Mouse (Mus musculus): Measurements from ENCODE around the gene Cinp. TPM values are rescaled to one million over a fixed set of nuclear protein-coding genes. Genes with fewer than 3 reads are reported as not detected.

The Cinp gene
- 10 to 100 TPM; 49.7 to 51.0 TPM for total RNA-seq (2021)
- long read RNA-seq, experiment 1, transcript Cinp-209 (5 exons, 723 nt): minor isoform, 6 of 56 reads
- long read RNA-seq, experiment 1, transcript Cinp-201 (5 exons, 2,029 nt): major isoform, 29 of 56 reads
- long read RNA-seq, experiment 1, partial matches to known transcripts: 3 of 56 reads
- long read RNA-seq, experiment 1, other reads (novel, unspliced or antisense): 12 of 56 reads
- long read RNA-seq, experiment 2, transcript Cinp-201 (5 exons, 2,029 nt): major isoform, 22 of 43 reads
- long read RNA-seq, experiment 2, partial matches to known transcripts: 2 of 43 reads
- long read RNA-seq, experiment 2, other reads (novel, unspliced or antisense): 14 of 43 reads

DNA sequence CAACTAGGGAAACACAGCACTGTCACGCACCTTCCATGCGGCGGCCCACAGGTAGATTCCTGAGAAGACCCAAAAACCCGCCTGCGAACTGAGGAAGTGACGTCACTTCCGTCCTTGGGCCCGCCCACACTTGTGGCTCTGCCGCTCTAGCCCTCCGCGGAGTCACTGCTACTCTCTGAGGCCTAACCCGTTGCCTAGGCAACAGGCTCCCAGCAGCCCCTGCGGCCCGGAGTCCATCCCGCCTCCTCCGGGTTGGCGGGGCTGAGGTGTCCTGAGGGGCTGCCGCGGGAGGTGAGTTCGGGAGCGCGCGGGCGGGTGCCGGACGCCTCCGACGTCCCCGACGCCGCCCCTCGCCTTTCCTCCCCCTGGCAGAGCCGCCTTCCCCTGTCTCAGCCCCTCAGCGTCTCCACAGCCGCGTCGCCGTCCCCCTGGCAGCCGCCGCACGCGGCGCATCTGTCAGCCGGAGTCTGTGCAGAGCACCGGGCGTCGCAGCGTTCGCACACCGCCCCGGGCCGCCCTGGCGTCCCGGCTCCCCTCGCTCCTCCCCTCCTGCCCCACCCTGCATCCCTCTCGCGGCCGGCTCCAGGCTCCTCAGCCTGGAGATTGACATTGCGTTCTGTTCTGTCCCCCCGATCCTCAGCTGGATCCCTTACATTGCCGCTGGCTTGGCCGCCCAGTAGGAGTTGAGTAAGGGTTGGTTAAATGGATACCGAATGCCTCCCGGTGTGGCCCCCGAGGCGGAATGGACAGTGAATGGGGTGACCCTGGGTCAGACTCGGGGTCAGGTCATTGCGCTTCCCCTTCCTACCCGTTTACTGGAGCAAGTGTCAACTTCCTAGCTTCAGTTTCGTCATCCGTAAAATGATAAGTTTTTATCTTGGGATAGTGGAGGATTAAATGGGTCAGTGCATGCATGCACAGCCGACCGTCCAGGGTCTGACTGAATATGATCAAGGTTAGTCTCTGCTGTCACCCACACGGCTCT lies at the start of gene Cinp, which contains the start of gene Tecpr2:
Cinp (minus strand) TSS at position 110 of the 985 bp plus-strand sequence.
Tecpr2 (plus strand) TSS at position 229 of the 985 bp plus-strand sequence.
- DNase-seq (ENCODE audit: low spot score in 2 of 2): peak; percentile 73 to 92

DNA sequence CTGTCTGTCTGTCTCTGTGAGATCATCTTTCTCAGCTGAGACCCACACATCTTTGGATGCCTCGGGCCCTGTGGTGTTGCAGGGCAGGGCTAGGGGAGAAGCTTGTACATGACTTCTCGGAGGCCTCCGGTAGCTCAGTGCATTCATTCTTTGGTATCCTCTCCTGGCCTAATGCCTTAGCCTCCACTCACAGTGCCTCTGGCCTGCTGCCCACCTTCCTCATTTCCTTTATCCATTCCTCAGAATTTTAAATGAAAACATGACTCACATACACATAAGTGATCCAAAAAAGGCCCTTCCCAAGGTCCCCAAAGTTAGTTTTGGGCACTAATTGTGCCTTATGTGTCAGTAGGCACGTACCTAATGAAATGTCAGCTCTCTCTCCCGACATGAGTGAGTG lies 48.6 kb upstream of the Cinp start:
- no peak for DNase-seq (ENCODE audit: low spot score in 2 of 2)

DNA sequence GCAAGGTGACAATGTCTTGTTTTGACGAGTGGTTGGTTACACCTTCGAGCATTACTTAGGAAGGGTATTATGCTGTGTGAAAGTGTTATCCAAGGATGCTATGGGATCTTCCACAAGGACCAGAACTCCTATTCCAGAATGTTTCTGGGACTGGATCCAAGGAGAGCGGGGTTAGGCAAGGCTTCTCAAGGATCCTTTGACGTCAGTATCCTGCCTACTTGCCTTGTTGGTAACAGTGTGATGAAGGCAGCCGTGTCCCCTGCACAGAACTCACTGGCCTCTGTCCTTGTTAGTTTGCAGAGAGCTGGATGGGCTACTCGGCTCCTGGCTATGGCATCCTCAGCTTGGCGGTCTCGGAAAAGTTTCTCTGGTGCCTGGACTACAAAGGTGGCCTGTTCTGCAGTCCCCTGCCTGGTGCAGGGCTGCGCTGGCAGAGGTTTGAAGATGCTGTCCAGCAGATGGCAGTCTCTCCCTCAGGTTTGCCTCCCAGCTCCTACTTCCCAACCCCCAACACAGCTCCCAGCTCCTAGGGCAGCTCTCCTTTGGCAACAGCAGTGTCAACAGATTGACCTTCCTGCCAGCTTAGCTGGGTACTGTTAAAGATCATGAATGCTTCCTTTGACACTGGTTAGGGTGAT lies 47.2 kb upstream of the Cinp start:
- DNase-seq (ENCODE audit: low spot score in 2 of 2): peak; percentile 48 to 66

DNA sequence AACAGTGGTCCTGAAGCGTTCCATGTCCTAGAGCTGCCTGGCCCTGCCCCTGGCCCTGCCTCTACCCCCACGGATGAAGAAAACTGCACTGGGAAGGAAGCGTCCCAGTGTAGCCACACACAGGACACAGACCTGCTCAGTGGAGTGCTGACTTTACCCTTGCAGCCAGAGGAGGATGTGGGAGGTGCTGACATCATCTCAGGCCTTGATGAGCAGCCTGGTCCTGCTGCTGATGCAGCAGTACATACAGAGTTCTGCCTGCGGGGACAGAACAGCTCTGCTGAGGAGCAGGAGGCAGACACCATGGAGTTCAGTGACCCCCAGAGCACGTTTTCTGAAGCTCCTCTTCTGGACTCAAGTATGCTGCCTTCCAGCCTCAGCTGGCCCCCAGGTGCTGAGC lies 43.9 kb upstream of the Cinp start:
- no peak for DNase-seq (ENCODE audit: low spot score in 2 of 2)

DNA sequence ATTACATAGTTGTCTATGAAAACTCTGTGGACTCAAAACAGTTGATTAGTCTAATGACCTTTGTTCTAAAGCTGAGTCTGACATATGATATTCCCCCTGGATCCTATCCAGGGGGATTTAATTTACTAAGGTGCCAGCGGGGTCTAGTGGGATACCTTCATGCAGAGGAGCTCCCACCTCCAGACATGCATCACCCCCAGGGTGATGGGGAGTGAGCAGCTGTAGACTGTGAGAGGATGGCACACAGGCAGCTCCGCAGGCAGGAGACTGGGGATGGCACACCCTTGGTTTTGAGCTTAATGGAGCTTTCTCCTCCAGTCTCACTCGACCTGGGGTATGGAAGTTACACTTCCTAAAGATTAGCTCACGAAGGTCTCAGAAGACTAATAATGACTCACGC lies 32.6 kb upstream of the Cinp start:
- no peak for DNase-seq (ENCODE audit: low spot score in 2 of 2)

DNA sequence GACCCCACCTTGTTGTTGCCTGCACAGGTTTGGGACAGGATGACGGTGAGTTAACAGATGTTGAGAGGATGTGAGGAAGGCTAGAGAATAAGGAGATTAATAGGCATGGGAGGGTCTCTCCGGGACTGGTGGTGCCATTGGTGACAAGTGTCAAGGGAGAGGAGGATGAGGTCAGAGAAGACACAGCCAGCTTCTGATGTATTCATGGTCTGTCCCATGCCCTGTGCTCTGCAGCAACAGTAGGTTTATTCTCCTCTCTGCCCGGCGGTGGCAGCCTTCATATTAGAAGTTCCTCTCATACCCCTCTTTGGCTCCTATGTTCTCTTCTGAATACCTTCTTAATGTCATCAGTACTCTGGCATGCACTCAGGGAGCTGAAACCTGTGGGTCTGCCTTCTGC lies 31.3 kb upstream of the Cinp start:
- DNase-seq (ENCODE audit: low spot score in 2 of 2): no peak

DNA sequence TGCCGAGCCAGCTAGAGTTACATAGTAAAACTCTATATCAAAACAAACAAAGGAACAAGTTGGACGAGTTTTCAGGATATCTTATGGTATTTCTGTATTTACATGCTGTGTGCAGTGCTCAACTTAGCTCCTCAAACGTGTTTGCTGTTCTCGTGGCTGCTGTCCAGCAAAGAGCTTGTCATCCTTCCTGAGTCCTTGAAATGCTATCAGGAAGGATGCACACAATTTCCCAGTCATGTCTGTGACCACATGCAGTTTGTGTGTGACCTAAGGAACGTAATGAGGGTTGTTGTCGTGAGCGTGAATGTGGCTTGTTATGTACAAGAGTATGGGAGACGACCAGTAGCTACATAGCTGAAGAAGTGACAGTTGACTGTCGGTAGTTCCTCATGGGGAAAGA lies 26.8 kb upstream of the Cinp start:
- no peak for DNase-seq (ENCODE audit: low spot score in 2 of 2)

DNA sequence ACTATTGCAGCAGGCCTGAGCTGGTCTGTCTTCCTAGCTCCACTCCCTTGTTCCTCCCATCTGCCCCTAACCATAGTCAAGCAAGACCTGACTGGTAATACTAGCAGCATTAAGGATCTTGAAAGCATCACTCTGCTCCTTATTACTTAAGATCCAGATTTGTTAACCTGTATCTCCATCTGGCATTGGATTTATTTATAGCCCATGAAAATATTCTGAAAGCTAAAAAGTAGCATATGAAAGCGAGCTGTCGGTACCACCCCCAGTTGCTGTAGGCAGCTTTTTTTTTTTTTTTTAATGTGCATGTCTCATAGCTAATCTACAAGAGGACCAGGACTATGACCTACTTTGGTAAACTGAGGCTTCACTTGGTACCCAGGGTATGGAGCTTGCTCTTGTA lies 21.0 kb upstream of the Cinp start:
- DNase-seq (ENCODE audit: low spot score in 2 of 2): no peak

DNA sequence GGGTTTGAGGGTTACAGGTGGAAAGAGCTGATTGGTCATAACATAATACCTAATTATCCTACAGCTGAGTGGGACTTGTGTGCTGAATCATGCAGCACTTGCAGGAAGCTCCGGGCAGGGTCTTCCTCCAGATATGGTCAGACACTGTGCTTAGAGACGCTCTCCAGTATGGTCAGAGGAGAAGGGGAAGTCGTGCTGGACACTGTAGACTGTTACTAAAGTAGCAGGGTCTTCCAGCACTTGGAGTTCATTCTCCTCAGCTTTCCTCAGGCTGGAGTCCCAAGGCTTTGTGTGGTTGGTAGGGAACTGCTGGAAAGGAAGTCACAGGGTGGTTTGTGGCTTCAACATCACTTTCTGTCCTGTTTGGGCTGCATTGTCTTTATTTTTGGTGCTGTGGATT lies 18.9 kb upstream of the Cinp start:
- DNase-seq (ENCODE audit: low spot score in 2 of 2): no peak

DNA sequence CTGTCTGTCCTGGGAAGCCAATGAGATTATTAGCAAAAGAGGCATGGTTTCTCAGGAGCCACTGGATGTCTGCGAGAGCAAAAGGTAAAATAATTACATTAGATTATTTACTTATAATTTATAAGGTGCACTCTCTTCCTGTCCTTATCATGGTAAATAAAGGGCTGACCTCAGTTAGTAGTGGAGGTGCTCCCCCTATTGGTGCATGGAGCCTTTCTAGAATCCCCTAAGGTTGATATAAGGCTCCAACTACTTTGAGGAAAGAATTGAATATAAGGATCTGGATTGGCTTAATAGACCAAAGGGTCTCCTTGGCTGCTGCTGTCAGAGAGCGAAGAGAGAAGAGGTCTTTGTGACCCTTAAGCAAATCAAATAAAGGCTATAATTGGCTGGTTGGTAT lies 14.6 kb upstream of the Cinp start:
- no peak for DNase-seq (ENCODE audit: low spot score in 2 of 2)

DNA sequence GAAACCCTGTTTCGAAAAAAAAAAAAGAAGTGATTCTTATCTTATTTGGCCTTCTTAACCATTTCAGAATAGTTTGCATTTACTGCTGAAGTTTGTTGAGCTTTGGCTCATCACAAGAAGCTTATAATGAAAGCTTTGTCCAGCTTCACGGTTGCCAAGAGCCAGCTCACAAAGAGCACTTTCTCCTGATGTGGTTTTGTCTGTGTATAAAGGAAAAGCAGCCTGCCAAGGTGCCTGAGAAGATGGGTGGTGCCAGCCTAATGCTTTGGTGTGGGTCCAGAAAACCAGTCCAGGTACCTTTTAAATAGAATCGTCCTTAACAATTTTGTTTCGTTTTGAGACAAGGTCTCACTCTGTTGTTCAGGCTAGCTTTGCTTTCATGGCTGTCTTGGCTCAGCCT lies 13.2 kb upstream of the Cinp start:
- no peak for DNase-seq (ENCODE audit: low spot score in 2 of 2)

DNA sequence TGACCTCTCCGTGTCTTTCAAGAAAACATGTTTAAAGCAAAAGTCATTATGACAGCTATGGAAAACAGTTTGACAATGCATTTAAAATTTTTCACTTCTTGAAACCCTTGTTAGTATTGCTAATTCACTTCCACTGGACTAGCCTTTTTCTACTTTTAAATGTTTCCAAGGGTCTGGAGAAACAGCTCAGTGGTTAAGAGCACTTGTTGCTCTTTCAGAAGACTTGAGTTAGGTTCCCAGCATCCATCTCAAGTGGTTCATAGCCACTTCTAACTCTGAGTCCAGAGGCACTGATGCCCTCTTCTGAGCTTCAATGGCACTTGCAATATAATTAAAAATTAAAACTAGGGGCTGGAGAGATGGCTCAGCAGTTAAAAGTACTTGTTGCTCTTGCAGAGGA lies 2.9 kb upstream of the Cinp start:
- no peak for DNase-seq (ENCODE audit: low spot score in 2 of 2)

DNA sequence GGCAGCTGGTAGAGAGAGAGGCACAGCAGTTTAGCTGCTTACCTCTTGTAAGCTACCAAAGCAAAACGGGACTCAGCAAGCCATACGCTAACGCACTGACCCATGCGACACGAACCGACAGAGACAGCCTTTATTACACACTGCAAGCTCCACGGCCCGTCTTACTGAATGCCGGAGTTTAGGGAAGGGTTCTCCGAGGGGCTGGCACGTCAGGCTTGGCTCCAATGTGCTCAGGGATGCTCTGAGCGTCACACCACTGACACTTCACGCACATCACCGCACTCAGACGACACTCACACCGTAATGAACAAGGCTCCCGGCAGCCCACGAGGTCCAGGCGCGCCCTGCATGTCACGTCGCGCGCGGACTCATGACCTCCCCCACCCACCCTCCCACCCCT lies 339 bp downstream of the Cinp start:
- DNase-seq (ENCODE audit: low spot score in 2 of 2): no peak

DNA sequence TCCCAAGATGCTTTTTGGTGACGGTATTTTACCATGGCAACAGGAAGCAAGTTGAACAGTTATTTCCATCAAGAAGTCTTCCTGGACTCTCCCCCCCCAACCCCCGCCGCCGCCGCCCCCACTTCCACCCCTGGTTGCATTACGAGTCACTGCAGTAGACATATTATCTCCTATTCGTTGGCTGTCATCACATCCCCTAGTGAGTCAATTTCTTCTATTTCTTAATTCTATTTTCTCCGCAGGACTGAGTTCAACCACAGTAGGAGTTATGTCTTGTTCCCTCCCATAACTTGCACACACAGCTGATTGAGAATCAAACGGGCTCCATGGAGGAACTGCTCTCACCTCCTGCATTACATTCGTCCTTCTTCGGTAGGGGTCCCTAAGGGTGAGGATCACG lies 839 bp downstream of the Cinp start:
- DNase-seq (ENCODE audit: low spot score in 2 of 2): no peak

DNA sequence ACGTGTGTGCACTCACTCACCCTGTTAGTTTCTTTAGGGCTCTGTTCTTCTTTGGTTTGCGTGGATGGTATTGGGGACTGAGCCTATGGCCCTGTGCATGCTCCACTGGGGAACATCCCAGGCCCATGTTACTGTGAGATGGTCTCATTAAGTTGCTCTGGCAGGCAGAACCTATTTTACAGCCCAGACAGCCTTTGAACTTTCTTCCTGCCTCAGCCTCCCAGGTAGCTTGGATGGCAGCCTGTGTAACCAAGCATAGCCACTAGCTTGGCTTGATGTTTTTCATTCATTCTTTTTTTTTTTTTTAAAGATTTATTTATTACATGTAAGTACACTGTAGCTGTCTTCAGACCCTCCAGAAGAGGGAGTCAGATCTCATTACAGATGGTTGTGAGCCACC lies 3.7 kb downstream of the Cinp start:
- no peak for DNase-seq (ENCODE audit: low spot score in 2 of 2)

DNA sequence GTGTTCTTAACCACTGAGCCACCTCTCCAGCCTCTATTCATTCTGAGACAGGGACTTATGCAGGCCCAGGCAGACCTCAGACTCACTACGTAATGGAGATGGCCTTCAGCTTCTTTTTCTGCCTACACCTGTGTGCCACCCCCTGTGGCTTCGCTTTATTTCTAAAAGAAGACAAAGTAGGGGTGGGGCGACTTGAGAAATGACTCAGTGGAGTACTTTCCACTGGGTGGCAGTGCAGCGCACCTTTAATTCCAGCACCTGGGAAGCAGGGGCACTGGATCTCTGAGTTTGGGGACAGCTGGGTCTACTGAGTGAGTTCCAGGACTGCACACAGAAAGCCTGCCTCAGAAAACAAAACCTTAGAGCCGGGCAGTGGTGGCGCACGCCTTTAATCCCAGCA lies 6.7 kb downstream of the Cinp start:
- no peak for DNase-seq (ENCODE audit: low spot score in 2 of 2)

DNA sequence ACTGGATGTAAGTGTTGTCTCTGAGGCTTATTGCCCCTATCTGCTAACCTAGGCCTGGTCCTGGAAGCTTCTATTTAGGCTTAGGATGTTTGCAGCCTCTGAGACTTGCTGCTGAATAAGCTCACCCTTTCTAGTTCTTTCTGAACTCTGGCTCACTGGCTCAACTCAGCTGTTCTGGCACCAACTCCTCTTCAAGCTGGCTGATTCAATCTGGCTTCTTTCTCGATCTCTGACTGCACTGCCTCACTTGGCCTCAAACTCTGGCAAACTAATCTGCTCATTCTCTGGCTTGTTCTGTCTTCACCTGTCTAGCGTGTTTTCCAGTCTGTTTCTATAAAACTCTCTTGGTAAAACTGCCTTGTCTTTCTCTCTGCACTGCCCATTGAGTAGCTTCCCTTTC lies 13.6 kb downstream of the Cinp start:
- DNase-seq (ENCODE audit: low spot score in 2 of 2): no peak

DNA sequence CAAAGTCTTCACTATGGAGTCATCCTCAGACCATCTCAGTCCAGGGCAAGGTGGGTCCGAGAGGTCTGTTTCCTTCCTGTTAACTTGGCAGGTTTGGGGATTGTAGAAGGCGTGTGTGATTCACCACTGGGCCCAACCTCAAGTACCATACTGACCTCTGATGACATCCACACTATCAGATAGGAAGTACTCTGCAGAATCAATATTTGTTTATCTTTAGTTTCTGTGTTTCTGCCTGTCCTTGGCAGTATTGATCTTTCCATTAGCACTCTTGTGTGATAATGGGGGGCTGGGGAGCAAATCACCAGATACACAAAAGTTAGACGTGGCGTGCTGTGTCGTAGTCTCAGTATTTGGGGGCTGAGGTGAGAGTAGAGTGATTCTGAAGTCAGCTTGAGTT lies 17.7 kb downstream of the Cinp start:
- DNase-seq (ENCODE audit: low spot score in 2 of 2): no peak

DNA sequence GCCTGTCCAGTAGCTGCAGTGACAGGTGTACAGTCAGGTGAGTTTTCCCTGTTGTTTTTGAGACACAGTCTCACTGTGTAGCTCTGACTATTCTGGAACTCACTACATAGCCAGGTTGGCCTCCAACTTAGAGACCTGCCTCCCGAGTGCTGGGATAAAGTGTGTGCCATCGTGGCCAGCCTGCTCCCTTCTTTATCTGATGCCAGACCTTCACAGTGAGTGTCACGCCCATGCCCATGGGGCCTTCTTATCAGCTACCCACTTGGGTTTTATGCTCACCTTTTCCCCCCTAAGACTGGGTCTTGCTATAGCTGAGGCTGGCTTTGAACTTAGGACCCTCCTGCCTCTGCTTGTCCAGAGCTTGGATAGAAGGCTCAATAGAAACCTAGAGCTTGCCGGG lies 18.8 kb downstream of the Cinp start:
- no peak for DNase-seq (ENCODE audit: low spot score in 2 of 2)

DNA sequence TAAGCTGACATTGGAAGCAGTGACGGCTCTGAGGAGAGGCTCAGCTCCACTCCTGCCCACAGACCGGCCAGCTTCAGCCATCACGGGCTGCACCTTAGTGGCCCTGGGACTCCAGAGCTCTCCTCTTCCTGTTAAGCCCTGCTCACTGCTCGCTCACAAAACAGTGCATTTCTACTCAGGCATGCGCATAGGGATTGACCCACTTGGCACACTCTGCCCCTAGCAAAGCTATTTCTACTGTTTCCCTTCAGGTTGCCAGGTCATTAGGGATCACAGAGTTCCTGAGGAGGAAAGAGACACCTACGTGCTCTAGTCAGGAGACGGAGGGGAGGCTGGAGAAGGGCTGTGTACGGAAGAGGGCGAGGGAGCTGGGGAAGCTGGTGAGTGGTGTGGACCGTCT lies 23.0 kb downstream of the Cinp start:
- DNase-seq (ENCODE audit: low spot score in 2 of 2): no peak

DNA sequence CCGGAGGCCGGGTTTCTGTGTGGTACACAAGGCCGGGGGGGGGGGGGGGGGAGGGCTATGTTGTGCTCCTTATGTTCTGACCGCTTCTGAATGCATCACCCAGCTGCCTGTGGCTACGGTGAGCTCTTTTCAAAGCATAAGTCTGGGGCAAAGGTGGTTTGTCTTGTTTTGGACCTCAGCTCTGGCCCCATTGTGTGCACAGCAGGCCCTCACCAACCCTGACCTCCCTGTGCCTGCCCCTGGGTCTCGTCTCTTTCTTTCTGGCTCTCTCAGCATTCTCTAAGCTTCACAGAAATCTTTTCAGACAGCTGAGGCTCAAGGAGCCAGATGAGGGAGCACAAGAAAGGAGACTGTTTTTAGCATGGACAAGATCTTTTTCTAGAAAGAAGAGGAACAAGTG lies 23.4 kb downstream of the Cinp start:
- DNase-seq (ENCODE audit: low spot score in 2 of 2): no peak

DNA sequence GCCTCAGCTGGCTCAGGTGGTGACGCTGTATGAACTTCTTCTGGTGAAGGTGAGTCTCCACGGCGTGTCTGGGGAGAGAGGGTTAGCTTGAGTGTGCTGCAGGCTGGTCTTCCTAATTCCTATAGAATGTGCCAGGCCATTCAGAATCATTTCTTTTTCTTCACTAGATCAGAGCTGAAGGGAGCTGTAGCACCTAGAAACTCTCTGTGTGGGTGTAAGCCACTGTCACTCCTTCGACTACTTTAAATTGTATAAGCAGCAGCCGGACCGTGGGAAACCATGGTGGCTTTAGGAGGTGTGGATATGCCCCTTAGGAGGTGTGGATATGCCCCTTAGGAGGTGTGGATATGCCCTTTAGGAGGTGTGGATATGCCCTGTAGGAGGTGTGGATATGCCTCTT lies 24.9 kb downstream of the Cinp start:
- no peak for DNase-seq (ENCODE audit: low spot score in 2 of 2)
